Mouse (Mus musculus) ES-E14 (cell line): Measurements from ENCODE around the gene Ap4e1. TPM values are rescaled to one million over a fixed set of nuclear protein-coding genes. Genes with fewer than 3 reads are reported as not detected.

ENCODE experiments used
- DNase-seq: peaks from one replicate; pipeline ENCODE4 v3.0.0-alpha.2; 2013; ENCODE audit warnings: low read depth, low spot score
- H3K27ac ChIP-seq: 2 replicates; pipeline ENCODE4 v1.5.1; 2012; ENCODE audit warnings: low read depth, mild to moderate bottlenecking, low read length, moderate library complexity, mixed read lengths; ENCODE audit not compliant: poor library complexity, insufficient read depth, severe bottlenecking
- H3K36me3 ChIP-seq: 2 replicates; pipeline ENCODE4 v1.6.1; 2012; ENCODE audit warnings: mild to moderate bottlenecking, low read length, moderate library complexity, mixed read lengths; ENCODE audit not compliant: control insufficient read depth, poor library complexity, insufficient read depth, severe bottlenecking
- H3K4me1 ChIP-seq, 2 experiments: fragments of 150-350 bp in 1 of 2; sonication (generic) in 1 of 2; 2 replicates each; pipeline ENCODE4 v1.6.1; 2012; ENCODE audit warnings: low read length in 2 of 2, mild to moderate bottlenecking in 1 of 2, mixed read lengths in 1 of 2; ENCODE audit not compliant: control insufficient read depth in 2 of 2, insufficient read depth in 2 of 2, poor library complexity in 1 of 2
- H3K4me3 ChIP-seq, 2 experiments: fragments of 150-350 bp in 1 of 2; sonication (generic) in 1 of 2; 2 replicates each; pipeline ENCODE4 v1.5.1; 2012; ENCODE audit warnings: low read length in 2 of 2, low read depth in 1 of 2, mild to moderate bottlenecking in 1 of 2, mixed read lengths in 1 of 2; ENCODE audit not compliant: insufficient read depth in 1 of 2, poor library complexity in 1 of 2, severe bottlenecking in 1 of 2
- H3K9ac ChIP-seq: 2 replicates; pipeline ENCODE4 v1.6.1; 2012; ENCODE audit warnings: low read depth, mild to moderate bottlenecking, low read length, mixed read lengths; ENCODE audit not compliant: poor library complexity, insufficient read depth, severe bottlenecking
- H3K9me3 ChIP-seq: fragments of 150-350 bp; sonication (generic); 2 replicates; pipeline ENCODE4 v1.6.1; 2012; ENCODE audit warnings: low read depth, mild to moderate bottlenecking, low read length; ENCODE audit not compliant: control insufficient read depth, insufficient read depth
- CHD2 ChIP-seq: IDR thresholded peaks from 2 replicates; pipeline ENCODE4 v1.6.1; 2014; ENCODE audit warnings: mild to moderate bottlenecking, low read depth, low read length, inconsistent platforms
- HCFC1 ChIP-seq: IDR thresholded peaks from 2 replicates; pipeline ENCODE4 v1.6.1; 2012; ENCODE audit warnings: low read length, inconsistent platforms, borderline replicate concordance; ENCODE audit not compliant: insufficient read depth
- MAFK ChIP-seq: IDR thresholded peaks from 2 replicates; pipeline ENCODE4 v1.6.1; 2014; ENCODE audit warnings: mild to moderate bottlenecking, low read depth, low read length, inconsistent platforms; ENCODE audit not compliant: insufficient read depth
- ZC3H11A ChIP-seq: IDR thresholded peaks from 2 replicates; pipeline ENCODE4 v1.6.1; 2012; ENCODE audit warnings: low read depth, mild to moderate bottlenecking, inconsistent platforms, low read length, borderline replicate concordance
- ZNF384 ChIP-seq: IDR thresholded peaks from 2 replicates; pipeline ENCODE4 v1.6.1; 2012; ENCODE audit warnings: low read depth, low read length, inconsistent platforms
- in situ Hi-C, 2 experiments: fragments of 600-800 bp; cut with MboI; formaldehyde crosslinking; loops; one replicate each; pipeline ENCODE4 v1.15.1; 2025; ENCODE audit warnings: low sequenced_read_pairs in 2 of 2, inconsistent platforms in 1 of 2; ENCODE audit not compliant: unreplicated experiment in 2 of 2
- total RNA-seq: library from RNA; depleted of rRNA; stranded (reverse); fragments of 300-350 nt; gene quantifications from 2 replicates; pipeline ENCODE4 v1.2.3, GENCODE M21; 2012

The Ap4e1 gene
- total RNA-seq, 1 experiment: 14.4 TPM

- H3K9ac ChIP-seq: no peak overlapping the region
- H3K36me3 ChIP-seq: no peaks in the 10 kb centered on the region
- H3K9me3 ChIP-seq: no peaks in the 10 kb centered on the region
- TF ChIP-seq ZC3H11A (no peak), ZNF384 (no peak), MAFK (no peak), HCFC1 (no peak), CHD2 (no peak)
- in situ Hi-C loops: loop anchor here in 1 of 2 experiments (10.0 kb wide), 1 partner anchor 216 kb away; the partner anchor contains the start of gene Usp50
- peaks cover 0 to 17% of the 10 kb centered on the region in 2 experiments; a peak in 1 of 4 replicates for H3K4me1 ChIP-seq
- H3K4me3 ChIP-seq: no peak overlapping the region
- no peak for DNase-seq
- no peak overlapping the region for H3K27ac ChIP-seq
Observed at GRCm38 (mm10) chr2:127000406-127001324, 7.9 kb upstream of the Ap4e1 start.

GRCm38 (mm10) chr2:127004046-127004445 lies 4.5 kb upstream of the Ap4e1 start:
- Histone ChIP-seq H3K36me3 (no peaks in the 10 kb centered on the region), H3K9me3 (no peaks in the 10 kb centered on the region), H3K27ac (no peak overlapping the region), H3K9ac (no peak overlapping the region; the same call in 1 of the 2 replicates), H3K4me1 (peaks cover 0 to 15% of the 10 kb centered on the region in 2 experiments; a peak in 1 of 4 replicates), H3K4me3 (0 out of 4 replicates have a peak overlapping the region, but pooled peaks have one; percentile 10 to 14)
- in situ Hi-C loops: loop anchor here in 1 of 2 experiments (10.0 kb wide), 1 partner anchor 219 kb away; the partner anchor contains the start of gene Usp50
- no peak for TF ChIP-seq MAFK
- no peak for TF ChIP-seq ZNF384
- no peak for TF ChIP-seq CHD2
- no peak for DNase-seq

- peak overlapping the region in 1 of 2 experiments; percentile 41; a peak in 1 of 4 replicates for H3K4me3 ChIP-seq
- peaks cover 0 to 7% of the 10 kb centered on the region in 2 experiments; a peak in 1 of 4 replicates for H3K4me1 ChIP-seq
- H3K36me3 ChIP-seq: no peaks in the 10 kb centered on the region; the same call in 1 of the 2 replicates
- no peaks in the 10 kb centered on the region for H3K9me3 ChIP-seq
- peak; percentile 41 for DNase-seq
- TF ChIP-seq CHD2: no peak
- no peak for TF ChIP-seq ZNF384
- TF ChIP-seq HCFC1: no peak
- peak; percentile 74; the same call in 1 of the 2 replicates for TF ChIP-seq ZC3H11A
- no peak for TF ChIP-seq MAFK
- no peak overlapping the region for H3K9ac ChIP-seq
- no peak overlapping the region for H3K27ac ChIP-seq
- in situ Hi-C loops: loop anchor here in 1 of 2 experiments (10.0 kb wide), 1 partner anchor 222 kb away; the partner anchor contains the start of gene Usp50
Observed at GRCm38 (mm10) chr2:127006634-127007370, 1.7 kb upstream of the Ap4e1 start.

- H3K9me3 ChIP-seq: no peaks in the 10 kb centered on the region
- peaks cover 0 to 7% of the 10 kb centered on the region in 2 experiments; a peak in 1 of 4 replicates for H3K4me1 ChIP-seq
- in situ Hi-C loops: loop anchor here in 1 of 2 experiments (10.0 kb wide), 1 partner anchor 223 kb away; the partner anchor contains the start of gene Usp50
- no peak overlapping the region for H3K4me3 ChIP-seq
- H3K27ac ChIP-seq: no peak overlapping the region
- TF ChIP-seq HCFC1: no peak
- no peak for TF ChIP-seq ZC3H11A
- no peak for TF ChIP-seq CHD2
- H3K36me3 ChIP-seq: peaks cover under 1% of the 10 kb centered on the region
- DNase-seq: no peak
- no peak overlapping the region for H3K9ac ChIP-seq
Observed at GRCm38 (mm10) chr2:127007509-127007908, 1.0 kb upstream of the Ap4e1 start.
